Mouse (Mus musculus) small intestine, adult 2 months (tissue): ENCODE measurements around the gene Adcy10.

Experiments used
- CTCF ChIP-seq: fragments of 200-500 bp; IDR thresholded peaks from 2 replicates; pipeline ENCODE4 v1.5.1; 2012; ENCODE audit warnings: low read depth, mild to moderate bottlenecking, control low read depth, inconsistent platforms, low read length, moderate library complexity, mixed read lengths; ENCODE audit not compliant: insufficient replicate concordance, insufficient read length; ENCODE audit errors: extremely low read depth
- POLR2A ChIP-seq: fragments of 200-500 bp; IDR thresholded peaks from 2 replicates; pipeline ENCODE4 v1.6.1; 2012; ENCODE audit warnings: low read depth, mild to moderate bottlenecking, control low read depth, inconsistent platforms, low read length, moderate library complexity

- TF ChIP-seq POLR2A (no peak), CTCF (no peak)
Measured at GRCm38 (mm10) chr1:165625058-165625457, 140.1 kb downstream of the Adcy10 start.
